Mouse (Mus musculus) C2C12 (cell line): ENCODE results near the gene Nceh1. TPM values are rescaled to one million over a fixed set of nuclear protein-coding genes. Genes with fewer than 3 reads are reported as not detected.

ENCODE experiments used
- H3K27me3 ChIP-seq: one replicate; pipeline ENCODE4 v1.6.1; 2011; ENCODE audit not compliant: control insufficient read depth, insufficient read depth, insufficient read length
- H3K36me3 ChIP-seq: one replicate; pipeline ENCODE4 v1.6.1; 2011; ENCODE audit not compliant: control insufficient read depth, insufficient read depth
- H3K4me3 ChIP-seq: one replicate; pipeline ENCODE4 v1.5.1; 2011; ENCODE audit warnings: mild to moderate bottlenecking, control low read depth; ENCODE audit not compliant: poor library complexity, insufficient read depth, severe bottlenecking
- H3K79me2 ChIP-seq: one replicate; pipeline ENCODE4 v1.6.1; 2011; ENCODE audit not compliant: control insufficient read depth, insufficient read depth
- H3K79me3 ChIP-seq: one replicate; pipeline ENCODE4 v1.6.1; 2011; ENCODE audit warnings: low read depth, control low read depth
- H3ac ChIP-seq: one replicate; pipeline ENCODE3; 2011; ENCODE audit warnings: low read depth; ENCODE audit not compliant: control insufficient read depth, insufficient read length
- CEBPB ChIP-seq: IDR thresholded peaks from one replicate; pipeline ENCODE4 v1.6.1; 2011; ENCODE audit warnings: low read depth, mild to moderate bottlenecking, control low read depth, moderate library complexity
- CTCF ChIP-seq: IDR thresholded peaks from one replicate; pipeline ENCODE4 v1.5.1; 2011; ENCODE audit not compliant: control insufficient read depth, insufficient read depth, insufficient read length
- FOSL1 ChIP-seq: IDR thresholded peaks from one replicate; pipeline ENCODE4 v1.8.0; 2011; ENCODE audit warnings: mild to moderate bottlenecking, low read length; ENCODE audit not compliant: poor library complexity, insufficient read depth, severe bottlenecking
- MAX ChIP-seq: IDR thresholded peaks from one replicate; pipeline ENCODE4 v1.6.1; 2011; ENCODE audit warnings: mild to moderate bottlenecking, control low read depth
- MYOD1 ChIP-seq: IDR thresholded peaks from one replicate; pipeline ENCODE4 v1.6.1; 2011; ENCODE audit warnings: low read depth; ENCODE audit not compliant: control insufficient read depth, insufficient read length
- MYOG ChIP-seq: IDR thresholded peaks from one replicate; pipeline ENCODE4 v1.6.1; 2011; ENCODE audit not compliant: control insufficient read depth, insufficient read length; ENCODE audit errors: extremely low read depth
- USF1 ChIP-seq: IDR thresholded peaks from one replicate; pipeline ENCODE4 v1.6.1; 2011; ENCODE audit warnings: low read depth, mild to moderate bottlenecking, control low read depth, moderate library complexity
- polyA plus RNA-seq: library from polyadenylated mRNA; unstranded; fragments of >200 nt; fragmentation: generic; extraction: Trizol; gene quantifications from one replicate; pipeline ENCODE4 v1.2.1, GENCODE M21; 2012; ENCODE audit warnings: missing spikeins

Nceh1 gene
- polyA plus RNA-seq, 1 experiment, result 8.3 TPM

- Histone ChIP-seq H3K79me3 (no peaks in the 10 kb centered on the region), H3ac (no peak overlapping the region), H3K36me3 (no peaks in the 10 kb centered on the region), H3K27me3 (no peaks in the 10 kb centered on the region), H3K79me2 (no peaks in the 10 kb centered on the region), H3K4me3 (no peak overlapping the region)
- TF ChIP-seq MYOG, result no peak
- TF ChIP-seq FOSL1, result no peak
- TF ChIP-seq USF1, result no peak
- TF ChIP-seq CTCF, result no peak
- no peak for TF ChIP-seq MYOD1
- no peak for TF ChIP-seq CEBPB
- no peak for TF ChIP-seq MAX
Measured at GRCm38 (mm10) chr3:27293645-27294385, 111.0 kb downstream of the Nceh1 start.

- H3ac ChIP-seq, result no peak overlapping the region
- no peaks in the 10 kb centered on the region for H3K79me3 ChIP-seq
- H3K27me3 ChIP-seq, result no peaks in the 10 kb centered on the region
- H3K36me3 ChIP-seq, result no peaks in the 10 kb centered on the region
- TF ChIP-seq MAX (no peak), FOSL1 (no peak), CTCF (no peak), MYOG (no peak), MYOD1 (no peak), CEBPB (no peak), USF1 (no peak)
- no peak overlapping the region for H3K4me3 ChIP-seq
- H3K79me2 ChIP-seq, result no peaks in the 10 kb centered on the region
Measured at GRCm38 (mm10) chr3:27300451-27300850, 117.7 kb downstream of the Nceh1 start.

GRCm38 (mm10) chr3:27302339-27303022, 119.7 kb downstream of the Nceh1 start:
- no peak for TF ChIP-seq CTCF
- TF ChIP-seq MYOD1, result no peak
- no peak for TF ChIP-seq USF1
- TF ChIP-seq MYOG, result no peak
- TF ChIP-seq CEBPB, result no peak
- no peak for TF ChIP-seq MAX
- TF ChIP-seq FOSL1, result no peak
- H3K36me3 ChIP-seq, result no peaks in the 10 kb centered on the region

GRCm38 (mm10) chr3:27306815-27307214, 124.0 kb downstream of the Nceh1 start:
- Histone ChIP-seq H3K79me3 (no peaks in the 10 kb centered on the region), H3K79me2 (no peaks in the 10 kb centered on the region), H3ac (no peak overlapping the region), H3K4me3 (no peak overlapping the region), H3K36me3 (no peaks in the 10 kb centered on the region), H3K27me3 (no peaks in the 10 kb centered on the region)
- no peak for TF ChIP-seq MYOD1
- TF ChIP-seq CEBPB, result no peak
- no peak for TF ChIP-seq MAX
- TF ChIP-seq CTCF, result no peak
- TF ChIP-seq MYOG, result no peak
- no peak for TF ChIP-seq USF1
- no peak for TF ChIP-seq FOSL1

More at GRCm38 (mm10) chr3:27302339-27303022, 119.7 kb downstream of the Nceh1 start:
- Histone ChIP-seq H3K4me3 (no peak overlapping the region), H3K27me3 (no peaks in the 10 kb centered on the region), H3ac (no peak overlapping the region), H3K79me3 (no peaks in the 10 kb centered on the region), H3K79me2 (no peaks in the 10 kb centered on the region)

GRCm38 (mm10) chr3:27310973-27311372, 128.2 kb downstream of the Nceh1 start:
- H3K79me3 ChIP-seq, result no peaks in the 10 kb centered on the region
- no peaks in the 10 kb centered on the region for H3K36me3 ChIP-seq
- no peaks in the 10 kb centered on the region for H3K27me3 ChIP-seq
- no peak overlapping the region for H3K4me3 ChIP-seq
- no peaks in the 10 kb centered on the region for H3K79me2 ChIP-seq
- no peak for TF ChIP-seq CEBPB
- no peak for TF ChIP-seq MYOD1
- TF ChIP-seq FOSL1, result no peak
- TF ChIP-seq CTCF, result no peak
- no peak for TF ChIP-seq MYOG
- no peak for TF ChIP-seq USF1
- TF ChIP-seq MAX, result no peak
- H3ac ChIP-seq, result no peak overlapping the region
